Mouse (Mus musculus) intestine, postnatal 0 days (tissue): ENCODE measurements around the gene Cacnb3. TPM values are rescaled to one million over a fixed set of nuclear protein-coding genes. Genes with fewer than 3 reads are reported as not detected.
A peak's percentile ranks its signal among the peaks of the same experiment; 100 is the strongest.

ENCODE experiments used
- ATAC-seq: fragments of 200-750 bp; cut with Nextera tagmentation; 2 replicates; pipeline ENCODE4 v1.8.0; 2017; ENCODE audit warnings: mild to moderate bottlenecking, moderate TSS enrichment, moderate library complexity
- H3K27ac ChIP-seq: fragments of 300-500 bp; sonication (generic); 2 replicates; pipeline ENCODE4 v1.5.1; 2014; ENCODE audit warnings: mild to moderate bottlenecking, low read depth, low read length, moderate library complexity
- H3K27me3 ChIP-seq: fragments of 300-500 bp; sonication (generic); replicated peaks from 2 replicates; pipeline ENCODE4 v1.6.1; 2014; ENCODE audit warnings: low read length, mixed read lengths; ENCODE audit not compliant: control insufficient read depth, insufficient read depth
- H3K36me3 ChIP-seq: fragments of 300-500 bp; sonication (generic); 2 replicates; pipeline ENCODE4 v1.6.1; 2014; ENCODE audit warnings: mild to moderate bottlenecking, moderate library complexity; ENCODE audit not compliant: control insufficient read depth, insufficient read depth
- H3K4me1 ChIP-seq: fragments of 300-500 bp; sonication (generic); replicated peaks from 2 replicates; pipeline ENCODE4 v1.6.1; 2014; ENCODE audit warnings: antibody characterized with exemption, low read length, mixed read lengths; ENCODE audit not compliant: control insufficient read depth, insufficient read depth
- H3K4me2 ChIP-seq: fragments of 300-500 bp; sonication (generic); replicated peaks from 2 replicates; pipeline ENCODE4 v1.6.1; 2014; ENCODE audit warnings: low read depth, mild to moderate bottlenecking, moderate library complexity
- H3K4me3 ChIP-seq: fragments of 300-500 bp; sonication (generic); 2 replicates; pipeline ENCODE4 v1.5.1; 2014; ENCODE audit warnings: low read depth, low read length
- H3K9ac ChIP-seq: fragments of 300-500 bp; sonication (generic); 2 replicates; pipeline ENCODE4 v1.6.1; 2014; ENCODE audit warnings: mild to moderate bottlenecking, low read depth, low read length
- H3K9me3 ChIP-seq: fragments of 300-500 bp; sonication (generic); 2 replicates; pipeline ENCODE4 v1.6.1; 2016; ENCODE audit warnings: mixed run types; ENCODE audit not compliant: control insufficient read depth
- CTCF ChIP-seq: sonication (generic); IDR thresholded peaks from 2 replicates; pipeline ENCODE4 v1.5.1; 2016; ENCODE audit warnings: low read depth, mild to moderate bottlenecking, control low read depth, antibody characterized with exemption, moderate library complexity
- WGBS: fragments of 180-500 bp; shearing (Covaris S2); extraction: QIAGEN DNeasy Blood & Tissue Kit; methylation state at CpG from one replicate; pipeline ENCODE4 v1.1.7; 2014; 5-methylcytosine and 5-hydroxymethylcytosine counted together
- polyA plus RNA-seq: library from polyadenylated mRNA; unstranded; fragments of >200 nt; fragmentation: Nextera tagmentation; extraction: Ambion mirVana; gene quantifications from 2 replicates; pipeline ENCODE4 v1.2.1, GENCODE M21; 2015

Cacnb3 gene
- polyA plus RNA-seq, 1 experiment from 2014 or later: 10.3 TPM

- ATAC-seq: no peak
- H3K9me3 ChIP-seq: no peaks in the 10 kb centered on the region
- WGBS: 75% methylated on average over 7 of the region's 7 CpGs
- H3K27me3 ChIP-seq: peaks cover 17% of the 10 kb centered on the region
- H3K9ac ChIP-seq: no peak overlapping the region
- peaks cover 6% of the 10 kb centered on the region; the same call in 1 of the 2 replicates for H3K4me1 ChIP-seq
- no peak overlapping the region for H3K27ac ChIP-seq
- TF ChIP-seq CTCF: no peak
- no peak overlapping the region for H3K4me2 ChIP-seq
- H3K4me3 ChIP-seq: no peak overlapping the region
- no peaks in the 10 kb centered on the region for H3K36me3 ChIP-seq
Measured at GRCm38 (mm10) chr15:98681633-98682032, 51.0 kb downstream of the Cacnb3 start.

GRCm38 (mm10) chr15:98683177-98683576 lies 52.5 kb downstream of the Cacnb3 start:
- no peak for TF ChIP-seq CTCF
- no peak overlapping the region for H3K9ac ChIP-seq
- no peak overlapping the region for H3K27ac ChIP-seq
- H3K36me3 ChIP-seq: no peaks in the 10 kb centered on the region
- H3K27me3 ChIP-seq: peaks cover 5% of the 10 kb centered on the region; the same call in 1 of the 2 replicates
- H3K4me3 ChIP-seq: no peak overlapping the region
- no peak overlapping the region for H3K4me2 ChIP-seq
- WGBS: 52% methylated on average over 10 of the region's 10 CpGs
- H3K9me3 ChIP-seq: no peaks in the 10 kb centered on the region
- ATAC-seq: peak; percentile 52; the same call in 1 of the 2 replicates
- no peaks in the 10 kb centered on the region for H3K4me1 ChIP-seq

GRCm38 (mm10) chr15:98683746-98684145 lies 53.1 kb downstream of the Cacnb3 start:
- H3K4me3 ChIP-seq: no peak overlapping the region
- no peak overlapping the region for H3K9ac ChIP-seq
- H3K4me2 ChIP-seq: no peak overlapping the region
- H3K27me3 ChIP-seq: peaks cover 2% of the 10 kb centered on the region; the same call in 1 of the 2 replicates
- WGBS: 82% methylated on average over 1 of the region's 1 CpGs
- H3K4me1 ChIP-seq: no peaks in the 10 kb centered on the region
- no peak overlapping the region for H3K27ac ChIP-seq
- H3K9me3 ChIP-seq: no peaks in the 10 kb centered on the region
- no peak for ATAC-seq
- TF ChIP-seq CTCF: no peak
- no peaks in the 10 kb centered on the region for H3K36me3 ChIP-seq

- 68% methylated on average over 3 of the region's 3 CpGs for WGBS
- Histone ChIP-seq H3K9me3 (no peaks in the 10 kb centered on the region), H3K9ac (no peak overlapping the region), H3K4me1 (no peaks in the 10 kb centered on the region), H3K36me3 (no peaks in the 10 kb centered on the region), H3K27me3 (no peaks in the 10 kb centered on the region), H3K4me3 (no peak overlapping the region), H3K27ac (no peak overlapping the region), H3K4me2 (no peak overlapping the region)
- ATAC-seq: no peak
- peak; percentile 46 for TF ChIP-seq CTCF
Measured at GRCm38 (mm10) chr15:98685926-98686325, 55.3 kb downstream of the Cacnb3 start.

GRCm38 (mm10) chr15:98689682-98690081 lies 59.0 kb downstream of the Cacnb3 start:
- 78% methylated on average over 2 of the region's 2 CpGs for WGBS
- no peak overlapping the region for H3K4me3 ChIP-seq
- H3K27ac ChIP-seq: no peak overlapping the region
- no peaks in the 10 kb centered on the region for H3K27me3 ChIP-seq
- H3K9me3 ChIP-seq: no peaks in the 10 kb centered on the region
- H3K9ac ChIP-seq: no peak overlapping the region
- no peaks in the 10 kb centered on the region for H3K4me1 ChIP-seq
- no peak for TF ChIP-seq CTCF
- no peaks in the 10 kb centered on the region for H3K36me3 ChIP-seq
- no peak overlapping the region for H3K4me2 ChIP-seq
- no peak for ATAC-seq

- no peaks in the 10 kb centered on the region for H3K36me3 ChIP-seq
- no peak for ATAC-seq
Measured at GRCm38 (mm10) chr15:98691486-98692147, 61.0 kb downstream of the Cacnb3 start.

More at GRCm38 (mm10) chr15:98691486-98692147, 61.0 kb downstream of the Cacnb3 start:
- no peaks in the 10 kb centered on the region for H3K4me1 ChIP-seq
- no peak overlapping the region for H3K9ac ChIP-seq
- no peaks in the 10 kb centered on the region for H3K27me3 ChIP-seq
- H3K4me2 ChIP-seq: no peak overlapping the region
- no peak overlapping the region for H3K4me3 ChIP-seq
- 67% methylated on average over 7 of the region's 7 CpGs for WGBS
- H3K9me3 ChIP-seq: no peaks in the 10 kb centered on the region
- TF ChIP-seq CTCF: no peak
- no peak overlapping the region for H3K27ac ChIP-seq
